Mouse (Mus musculus): Measurements from ENCODE around the gene Thap8. TPM values are rescaled to one million over a fixed set of nuclear protein-coding genes. Genes with fewer than 3 reads are reported as not detected.

Gene Thap8
- polyA plus RNA-seq (2014; fragmentation: Nextera tagmentation; extraction: Ambion mirVana) = 0.27 and 0.32 TPM in 2 replicates

- Histone ChIP-seq H3K4me2 (ENCODE audit: low read length) (peak within 1 kb of the TSS; percentile 86), H3K9me3 (replicated peaks; ENCODE audit: control insufficient read depth, low read length) (no peaks in the 10 kb centered on the region), H3K36me3 (ENCODE audit: control insufficient read depth, insufficient read depth, low read length) (no peaks in the 10 kb centered on the region), H3K27me3 (replicated peaks; ENCODE audit: control insufficient read depth, insufficient read depth, low read length) (no peaks in the 10 kb centered on the region), H3K4me3 (ENCODE audit: low read depth, low read length) (peak within 1 kb of the TSS; percentile 74), H3K9ac (ENCODE audit: low read length) (peak within 1 kb of the TSS; percentile 59), H3K4me1 (ENCODE audit: control insufficient read depth, insufficient read depth, low read length) (no peaks in the 10 kb centered on the region), H3K27ac (ENCODE audit: low read depth, low read length) (peak within 1 kb of the TSS; percentile 98)
- peak; percentile 98 for DNase-seq (ENCODE audit: low spot score)
- WGBS = under 1% methylated on average over 38 of the region's 49 CpGs
- ATAC-seq = peak; percentile 97
These were observed at the start of gene Thap8, which contains the start of gene Wdr62 for GRCm38 (mm10) chr7:30279951-30280669. Gene Thap8 (plus strand): TSS chr7:30280094. Gene Wdr62 (minus strand): TSS chr7:30280419.

- WGBS = 0% methylated on average over 16 of the region's 16 CpGs
- peak; percentile 42; the same call in 1 of the 2 replicates for ATAC-seq
- Histone ChIP-seq H3K4me2 (ENCODE audit: low read length) (peak overlapping the region; percentile 71), H3K27ac (ENCODE audit: low read depth, low read length) (peak overlapping the region; percentile 96; the same call in 1 of the 2 replicates), H3K27me3 (replicated peaks; ENCODE audit: control insufficient read depth, insufficient read depth, low read length) (no peaks in the 10 kb centered on the region), H3K9me3 (replicated peaks; ENCODE audit: control insufficient read depth, low read length) (no peaks in the 10 kb centered on the region), H3K4me1 (ENCODE audit: control insufficient read depth, insufficient read depth, low read length) (peaks cover 12% of the 10 kb centered on the region), H3K4me3 (ENCODE audit: low read depth, low read length) (peak overlapping the region; percentile 69), H3K9ac (ENCODE audit: low read length) (peak overlapping the region; percentile 68), H3K36me3 (ENCODE audit: control insufficient read depth, insufficient read depth, low read length) (peaks cover 50% of the 10 kb centered on the region)
- no peak for DNase-seq (ENCODE audit: low spot score)
These were observed 48.6 kb upstream of the Thap8 start for GRCm38 (mm10) chr7:30231328-30231668.

- Histone ChIP-seq H3K4me2 (ENCODE audit: low read length) (peak within 1 kb of the TSS; percentile 75), H3K36me3 (ENCODE audit: control insufficient read depth, insufficient read depth, low read length) (peaks cover 44% of the 10 kb centered on the region), H3K4me1 (ENCODE audit: control insufficient read depth, insufficient read depth, low read length) (peaks cover 12% of the 10 kb centered on the region), H3K9ac (ENCODE audit: low read length) (peak within 1 kb of the TSS; percentile 74), H3K27ac (ENCODE audit: low read depth, low read length) (peak within 1 kb of the TSS; percentile 96), H3K4me3 (ENCODE audit: low read depth, low read length) (peak within 1 kb of the TSS; percentile 69), H3K9me3 (replicated peaks; ENCODE audit: control insufficient read depth, low read length) (no peaks in the 10 kb centered on the region), H3K27me3 (replicated peaks; ENCODE audit: control insufficient read depth, insufficient read depth, low read length) (no peaks in the 10 kb centered on the region)
- peak; percentile 96 for ATAC-seq
- DNase-seq (ENCODE audit: low spot score) = peak; percentile 99
- under 1% methylated on average over 67 of the region's 67 CpGs for WGBS
These were observed 48.0 kb upstream of the Thap8 start, which contains the start of the genes Polr2i and Tbcb for GRCm38 (mm10) chr7:30231669-30232454. Gene Polr2i (plus strand): TSS chr7:30231948. Gene Tbcb (minus strand): TSS chr7:30232272.

- peak; percentile 51 for DNase-seq (ENCODE audit: low spot score)
- H3K4me3 ChIP-seq (ENCODE audit: low read depth, low read length) = peak overlapping the region; percentile 69
- H3K4me1 ChIP-seq (ENCODE audit: control insufficient read depth, insufficient read depth, low read length) = peaks cover 12% of the 10 kb centered on the region
- peak overlapping the region; percentile 96 for H3K27ac ChIP-seq (ENCODE audit: low read depth, low read length)
- H3K9ac ChIP-seq (ENCODE audit: low read length) = peak overlapping the region; percentile 74
- ATAC-seq = no peak
- no peaks in the 10 kb centered on the region for H3K9me3 ChIP-seq (replicated peaks; ENCODE audit: control insufficient read depth, low read length)
- no peaks in the 10 kb centered on the region for H3K27me3 ChIP-seq (replicated peaks; ENCODE audit: control insufficient read depth, insufficient read depth, low read length)
- peaks cover 36% of the 10 kb centered on the region for H3K36me3 ChIP-seq (ENCODE audit: control insufficient read depth, insufficient read depth, low read length)
- H3K4me2 ChIP-seq (ENCODE audit: low read length) = peak overlapping the region; percentile 75
- 8% methylated on average over 24 of the region's 24 CpGs for WGBS
These were observed 47.2 kb upstream of the Thap8 start for GRCm38 (mm10) chr7:30232631-30233148.

GRCm38 (mm10) chr7:30233387-30233786, 46.5 kb upstream of the Thap8 start:
- Histone ChIP-seq H3K4me2 (ENCODE audit: low read length) (peak overlapping the region; percentile 75; the same call in 1 of the 2 replicates), H3K4me3 (ENCODE audit: low read depth, low read length) (0 out of 2 replicates have a peak overlapping the region, but pooled peaks have one; percentile 69), H3K9me3 (replicated peaks; ENCODE audit: control insufficient read depth, low read length) (no peaks in the 10 kb centered on the region), H3K27ac (ENCODE audit: low read depth, low read length) (no peak overlapping the region), H3K9ac (ENCODE audit: low read length) (0 out of 2 replicates have a peak overlapping the region, but pooled peaks have one; percentile 32), H3K27me3 (replicated peaks; ENCODE audit: control insufficient read depth, insufficient read depth, low read length) (no peaks in the 10 kb centered on the region), H3K36me3 (ENCODE audit: control insufficient read depth, insufficient read depth, low read length) (peaks cover 33% of the 10 kb centered on the region), H3K4me1 (ENCODE audit: control insufficient read depth, insufficient read depth, low read length) (peaks cover 12% of the 10 kb centered on the region)
- DNase-seq (ENCODE audit: low spot score) (no peak), ATAC-seq (no peak)
- WGBS = 91% methylated on average over 20 of the region's 20 CpGs

- DNase-seq (ENCODE audit: low spot score) (no peak), ATAC-seq (no peak)
- no peaks in the 10 kb centered on the region for H3K27me3 ChIP-seq (replicated peaks; ENCODE audit: control insufficient read depth, insufficient read depth, low read length)
- 93% methylated on average over 15 of the region's 15 CpGs for WGBS
- no peak overlapping the region for H3K27ac ChIP-seq (ENCODE audit: low read depth, low read length)
- no peak overlapping the region for H3K4me2 ChIP-seq (ENCODE audit: low read length)
- peaks cover 29% of the 10 kb centered on the region for H3K36me3 ChIP-seq (ENCODE audit: control insufficient read depth, insufficient read depth, low read length)
- H3K9me3 ChIP-seq (replicated peaks; ENCODE audit: control insufficient read depth, low read length) = no peaks in the 10 kb centered on the region
- H3K4me1 ChIP-seq (ENCODE audit: control insufficient read depth, insufficient read depth, low read length) = peaks cover 12% of the 10 kb centered on the region
- H3K9ac ChIP-seq (ENCODE audit: low read length) = no peak overlapping the region
- H3K4me3 ChIP-seq (ENCODE audit: low read depth, low read length) = no peak overlapping the region
These were observed 45.5 kb upstream of the Thap8 start for GRCm38 (mm10) chr7:30234276-30234858.

GRCm38 (mm10) chr7:30235091-30235490, 44.8 kb upstream of the Thap8 start:
- WGBS = 87% methylated on average over 8 of the region's 8 CpGs

GRCm38 (mm10) chr7:30235625-30236024, 44.3 kb upstream of the Thap8 start, which contains the start of gene Ovol3:
Gene Ovol3 (minus strand): TSS chr7:30235725.
- H3K27me3 ChIP-seq (replicated peaks; ENCODE audit: control insufficient read depth, insufficient read depth, low read length) = no peaks in the 10 kb centered on the region
- DNase-seq (ENCODE audit: low spot score) (no peak), ATAC-seq (no peak)
- H3K36me3 ChIP-seq (ENCODE audit: control insufficient read depth, insufficient read depth, low read length) = peaks cover 22% of the 10 kb centered on the region
- peaks cover 10% of the 10 kb centered on the region for H3K4me1 ChIP-seq (ENCODE audit: control insufficient read depth, insufficient read depth, low read length)
- no peaks in the 10 kb centered on the region for H3K9me3 ChIP-seq (replicated peaks; ENCODE audit: control insufficient read depth, low read length)
- 91% methylated on average over 4 of the region's 4 CpGs for WGBS
- no peak within 1 kb of the TSS for H3K9ac ChIP-seq (ENCODE audit: low read length)
- H3K4me3 ChIP-seq (ENCODE audit: low read depth, low read length) = no peak within 1 kb of the TSS
- H3K4me2 ChIP-seq (ENCODE audit: low read length) = no peak within 1 kb of the TSS
- H3K27ac ChIP-seq (ENCODE audit: low read depth, low read length) = no peak within 1 kb of the TSS

More at GRCm38 (mm10) chr7:30235091-30235490, 44.8 kb upstream of the Thap8 start:
- Histone ChIP-seq H3K4me2 (ENCODE audit: low read length) (no peak overlapping the region), H3K4me1 (ENCODE audit: control insufficient read depth, insufficient read depth, low read length) (peaks cover 12% of the 10 kb centered on the region), H3K4me3 (ENCODE audit: low read depth, low read length) (no peak overlapping the region), H3K27ac (ENCODE audit: low read depth, low read length) (no peak overlapping the region), H3K9me3 (replicated peaks; ENCODE audit: control insufficient read depth, low read length) (no peaks in the 10 kb centered on the region), H3K36me3 (ENCODE audit: control insufficient read depth, insufficient read depth, low read length) (peaks cover 22% of the 10 kb centered on the region), H3K9ac (ENCODE audit: low read length) (no peak overlapping the region), H3K27me3 (replicated peaks; ENCODE audit: control insufficient read depth, insufficient read depth, low read length) (no peaks in the 10 kb centered on the region)
- DNase-seq (ENCODE audit: low spot score) (no peak), ATAC-seq (no peak)
